Mouse (Mus musculus) embryonic facial prominence, embryonic 14.5 days (tissue): ENCODE data around the gene Shank2. TPM values are rescaled to one million over a fixed set of nuclear protein-coding genes. Genes with fewer than 3 reads are reported as not detected.
A peak's percentile ranks its signal among the peaks of the same experiment; 100 is the strongest.

ENCODE experiments used
- ATAC-seq: fragments of 200-750 bp; cut with Nextera tagmentation; 2 replicates; pipeline ENCODE4 v1.8.0; 2017; ENCODE audit warnings: low read depth, moderate number of reproducible peaks, moderate TSS enrichment
- DNase-seq: peaks from one replicate; pipeline ENCODE4 v3.0.0-alpha.2; 2015; ENCODE audit warnings: low spot score
- H3K27ac ChIP-seq: fragments of 300-500 bp; sonication (generic); replicated peaks from 2 replicates; pipeline ENCODE4 v1.5.1; 2014; ENCODE audit warnings: low read depth, mild to moderate bottlenecking, low read length, moderate library complexity
- H3K27me3 ChIP-seq: fragments of 300-500 bp; sonication (generic); replicated peaks from 2 replicates; pipeline ENCODE4 v1.6.1; 2014; ENCODE audit warnings: low read length; ENCODE audit not compliant: control insufficient read depth, insufficient read depth
- H3K36me3 ChIP-seq: fragments of 300-500 bp; sonication (generic); 2 replicates; pipeline ENCODE4 v1.6.1; 2014; ENCODE audit warnings: low read length, mixed read lengths; ENCODE audit not compliant: control insufficient read depth, insufficient read depth
- H3K4me1 ChIP-seq: fragments of 300-500 bp; sonication (generic); 2 replicates; pipeline ENCODE4 v1.6.1; 2014; ENCODE audit warnings: antibody characterized with exemption, low read length; ENCODE audit not compliant: control insufficient read depth, insufficient read depth
- H3K4me2 ChIP-seq: fragments of 300-500 bp; sonication (generic); 2 replicates; pipeline ENCODE4 v1.6.1; 2014; ENCODE audit warnings: low read depth, mild to moderate bottlenecking, low read length, moderate library complexity, mixed read lengths
- H3K4me3 ChIP-seq: fragments of 300-500 bp; sonication (generic); 2 replicates; pipeline ENCODE4 v1.5.1; 2014; ENCODE audit warnings: low read depth, mild to moderate bottlenecking, low read length
- H3K9ac ChIP-seq: fragments of 300-500 bp; sonication (generic); 2 replicates; pipeline ENCODE4 v1.6.1; 2014; ENCODE audit warnings: low read depth, mild to moderate bottlenecking, low read length, moderate library complexity, mixed read lengths
- H3K9me3 ChIP-seq: fragments of 300-500 bp; sonication (generic); 2 replicates; pipeline ENCODE4 v1.6.1; 2016; ENCODE audit warnings: low read length; ENCODE audit not compliant: control insufficient read depth
- WGBS: fragments of 180-500 bp; shearing (Covaris S2); extraction: QIAGEN DNeasy Blood & Tissue Kit; methylation state at CpG from one replicate; pipeline ENCODE4 v1.1.7; 2014; 5-methylcytosine and 5-hydroxymethylcytosine counted together
- polyA plus RNA-seq: library from polyadenylated mRNA; unstranded; fragments of >200 nt; fragmentation: Nextera tagmentation; extraction: Ambion mirVana; gene quantifications from 2 replicates; pipeline ENCODE4 v1.2.1, GENCODE M21; 2014

The Shank2 gene
- polyA plus RNA-seq, 1 experiment from 2014 or later: 0.72 TPM

DNA sequence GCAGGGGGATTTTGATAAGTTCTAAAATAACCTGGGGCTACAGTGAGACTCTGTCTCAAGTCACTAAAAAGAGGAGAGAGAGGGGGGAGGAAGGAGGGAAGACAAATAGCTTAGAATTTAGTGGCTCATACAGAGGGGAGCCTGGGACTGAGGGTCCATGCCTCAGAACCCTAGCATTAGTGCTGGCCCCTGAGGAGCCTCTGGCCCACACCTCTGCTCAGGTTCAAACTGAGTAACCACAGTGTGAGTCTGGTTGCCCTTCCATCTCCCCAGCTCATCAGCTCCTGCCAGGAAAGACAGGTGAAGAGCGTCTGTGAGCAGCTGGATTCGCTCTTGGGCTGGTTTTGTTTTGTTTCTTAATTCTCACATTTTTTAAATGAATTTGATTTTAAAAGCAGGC, 415.5 kb downstream of the Shank2 start:
- WGBS: 70% methylated on average over 2 of the region's 2 CpGs
- Histone ChIP-seq H3K4me2 (no peak overlapping the region), H3K36me3 (no peaks in the 10 kb centered on the region), H3K27ac (no peak overlapping the region), H3K9ac (no peak overlapping the region), H3K4me3 (no peak overlapping the region), H3K4me1 (peaks cover 19% of the 10 kb centered on the region), H3K27me3 (no peaks in the 10 kb centered on the region), H3K9me3 (no peaks in the 10 kb centered on the region)
- no peak for DNase-seq
- ATAC-seq: no peak

DNA sequence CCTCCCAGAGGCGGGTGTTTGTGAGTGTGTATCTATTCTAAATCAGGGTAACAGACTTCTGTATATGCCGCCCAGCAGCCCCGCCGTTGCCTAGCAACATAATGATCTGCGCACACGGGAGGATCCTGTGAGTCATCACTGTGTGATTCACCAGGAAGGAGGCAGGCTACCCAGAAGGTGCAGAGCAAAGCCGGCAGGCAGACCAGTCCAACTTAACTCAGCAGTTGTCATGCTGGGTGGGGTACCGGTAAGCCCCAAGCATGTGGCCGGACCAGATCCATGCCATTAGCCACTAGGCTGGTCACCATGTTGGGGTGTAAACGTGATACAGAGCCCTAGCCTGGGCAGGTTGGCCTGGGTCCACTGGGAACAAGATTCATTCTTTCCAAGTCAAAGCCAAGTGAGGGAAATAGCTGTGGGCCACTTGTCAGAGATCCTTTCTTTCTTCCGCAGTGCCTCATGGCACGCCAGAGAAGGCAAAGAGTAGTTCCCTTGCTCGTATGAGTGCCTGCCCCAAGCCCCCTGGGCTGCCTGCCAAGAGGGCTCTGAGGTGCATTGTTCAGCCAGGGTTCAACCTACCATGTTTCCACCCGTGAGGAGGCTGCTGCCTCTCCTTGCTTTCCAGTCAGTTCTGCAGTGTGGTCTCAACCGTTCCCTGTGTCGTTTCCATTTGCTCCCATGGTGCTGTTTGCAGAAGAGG, 416.1 kb downstream of the Shank2 start:
- H3K27ac ChIP-seq: no peak overlapping the region; the same call in 1 of the 2 replicates
- DNase-seq: peak; percentile 86
- H3K36me3 ChIP-seq: no peaks in the 10 kb centered on the region
- no peak overlapping the region for H3K4me3 ChIP-seq
- ATAC-seq: peak; percentile 75
- H3K4me1 ChIP-seq: peaks cover 19% of the 10 kb centered on the region
- WGBS: 32% methylated on average over 16 of the region's 16 CpGs
- no peaks in the 10 kb centered on the region for H3K9me3 ChIP-seq
- H3K27me3 ChIP-seq: no peaks in the 10 kb centered on the region
- no peak overlapping the region for H3K9ac ChIP-seq
- no peak overlapping the region for H3K4me2 ChIP-seq

DNA sequence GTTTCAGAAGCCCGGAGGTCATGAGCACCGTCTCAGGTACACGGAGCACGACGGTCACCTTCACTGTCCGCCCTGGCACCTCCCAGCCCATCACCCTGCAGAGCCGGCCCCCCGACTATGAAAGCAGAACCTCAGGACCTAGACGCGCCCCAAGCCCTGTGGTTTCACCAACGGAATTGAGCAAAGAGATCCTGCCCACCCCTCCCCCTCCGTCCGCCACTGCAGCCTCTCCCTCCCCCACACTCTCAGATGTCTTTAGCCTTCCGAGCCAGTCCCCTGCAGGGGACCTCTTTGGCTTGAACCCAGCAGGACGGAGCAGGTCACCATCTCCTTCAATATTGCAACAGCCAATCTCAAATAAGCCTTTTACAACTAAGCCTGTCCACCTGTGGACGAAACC, 418.8 kb downstream of the Shank2 start:
- no peaks in the 10 kb centered on the region for H3K36me3 ChIP-seq
- 24% methylated on average over 16 of the region's 16 CpGs for WGBS
- H3K27me3 ChIP-seq: no peaks in the 10 kb centered on the region
- H3K4me2 ChIP-seq: no peak overlapping the region
- DNase-seq (no peak), ATAC-seq (no peak)
- H3K9ac ChIP-seq: no peak overlapping the region
- H3K4me3 ChIP-seq: no peak overlapping the region
- H3K9me3 ChIP-seq: no peaks in the 10 kb centered on the region
- no peak overlapping the region for H3K27ac ChIP-seq
- peaks cover 19% of the 10 kb centered on the region for H3K4me1 ChIP-seq

DNA sequence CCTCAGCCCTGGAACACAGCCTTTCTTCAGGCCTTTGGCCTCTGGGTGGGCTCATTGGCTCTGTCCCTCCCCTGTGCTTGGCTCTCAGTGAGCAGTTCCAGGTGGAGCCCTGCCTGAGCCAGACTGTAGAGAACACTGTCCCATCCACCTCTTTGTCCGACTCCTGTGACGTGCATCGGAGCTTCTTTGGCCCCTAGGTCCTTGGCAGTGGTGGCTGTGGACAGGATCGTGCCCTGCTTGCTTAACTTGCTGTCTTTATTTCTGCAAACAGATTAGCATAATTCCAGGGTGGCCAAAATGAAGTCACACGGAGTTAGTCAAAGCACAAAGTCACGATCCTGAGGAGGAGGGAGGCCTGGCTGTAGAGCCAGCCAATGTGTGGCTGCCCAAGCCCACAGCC, 419.8 kb downstream of the Shank2 start:
- no peak overlapping the region for H3K9ac ChIP-seq
- no peaks in the 10 kb centered on the region for H3K27me3 ChIP-seq
- H3K9me3 ChIP-seq: no peaks in the 10 kb centered on the region
- no peak overlapping the region for H3K4me2 ChIP-seq
- DNase-seq (no peak), ATAC-seq (no peak)
- no peak overlapping the region for H3K27ac ChIP-seq
- H3K4me1 ChIP-seq: peaks cover 19% of the 10 kb centered on the region
- H3K4me3 ChIP-seq: no peak overlapping the region
- 76% methylated on average over 6 of the region's 6 CpGs for WGBS
- H3K36me3 ChIP-seq: no peaks in the 10 kb centered on the region

DNA sequence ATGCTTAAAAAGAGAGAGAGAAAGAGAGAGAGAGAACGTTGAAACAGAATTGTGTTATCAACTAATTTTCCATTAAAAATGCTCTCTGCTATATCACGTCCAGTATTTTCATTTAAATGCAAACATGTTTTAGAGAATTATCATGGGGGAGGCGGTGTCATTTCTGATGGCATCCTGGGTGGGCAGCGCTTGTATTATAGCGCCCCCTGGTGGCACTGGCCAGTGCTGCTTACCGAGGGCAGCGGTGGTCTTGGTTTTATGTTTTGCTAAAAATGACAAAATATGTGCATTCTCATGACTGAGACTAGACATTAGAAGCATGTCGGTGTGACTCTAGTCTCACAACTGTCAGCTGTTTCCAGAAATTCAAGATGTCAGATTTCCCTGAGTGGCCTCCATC, 424.2 kb downstream of the Shank2 start:
- no peaks in the 10 kb centered on the region for H3K27me3 ChIP-seq
- DNase-seq (peak; percentile 61), ATAC-seq (no peak)
- H3K36me3 ChIP-seq: no peaks in the 10 kb centered on the region
- no peak overlapping the region for H3K9ac ChIP-seq
- no peaks in the 10 kb centered on the region for H3K4me1 ChIP-seq
- H3K9me3 ChIP-seq: no peaks in the 10 kb centered on the region
- H3K4me2 ChIP-seq: no peak overlapping the region
- H3K4me3 ChIP-seq: no peak overlapping the region
- no peak overlapping the region for H3K27ac ChIP-seq
- WGBS: 5% methylated on average over 8 of the region's 8 CpGs

DNA sequence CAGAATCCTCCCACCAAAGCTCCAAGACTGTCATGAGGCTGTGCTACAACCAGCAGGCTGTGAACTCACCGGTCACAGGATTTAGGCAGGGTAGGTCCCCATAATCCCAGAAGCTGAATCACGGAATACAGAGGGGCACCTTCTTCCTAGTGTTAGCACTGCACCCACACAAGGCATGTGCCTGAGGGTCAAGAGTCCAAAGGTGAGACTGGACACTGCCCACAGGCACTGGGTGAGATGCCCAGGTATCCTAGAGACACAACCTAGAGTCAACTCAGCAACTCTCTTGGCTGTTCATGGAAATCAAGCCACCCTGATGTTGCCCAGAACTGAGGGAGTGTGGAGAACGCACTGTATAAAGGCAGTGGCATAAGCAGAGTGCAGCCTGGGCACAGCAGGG, 424.9 kb downstream of the Shank2 start:
- Histone ChIP-seq H3K27me3 (no peaks in the 10 kb centered on the region), H3K27ac (no peak overlapping the region), H3K4me2 (no peak overlapping the region), H3K9ac (no peak overlapping the region), H3K4me1 (no peaks in the 10 kb centered on the region), H3K36me3 (no peaks in the 10 kb centered on the region), H3K9me3 (no peaks in the 10 kb centered on the region), H3K4me3 (no peak overlapping the region)
- no peak for ATAC-seq
- no peak for DNase-seq
- WGBS: 75% methylated on average over 3 of the region's 3 CpGs

DNA sequence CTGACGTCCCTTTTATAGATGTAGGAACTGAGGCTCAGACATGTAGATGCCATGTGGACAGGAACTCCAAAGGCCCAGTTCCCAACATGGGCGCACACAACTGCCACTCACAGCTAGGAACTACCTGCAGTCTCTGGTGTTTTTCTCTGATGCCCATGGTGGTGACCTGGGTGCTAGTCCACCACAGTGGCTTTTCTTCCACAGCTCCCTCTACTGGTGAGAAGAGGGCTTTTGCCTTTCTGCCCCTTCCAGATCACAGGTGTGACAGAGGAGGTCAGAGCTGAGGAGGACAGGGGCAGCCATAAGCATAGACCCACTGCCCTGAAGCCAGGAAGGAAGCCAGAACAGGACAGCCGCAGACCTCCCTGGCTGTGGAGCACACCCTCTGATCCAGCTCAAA, 425.7 kb downstream of the Shank2 start:
- Histone ChIP-seq H3K4me1 (no peaks in the 10 kb centered on the region), H3K4me3 (no peak overlapping the region), H3K9ac (no peak overlapping the region), H3K36me3 (no peaks in the 10 kb centered on the region), H3K27me3 (no peaks in the 10 kb centered on the region), H3K27ac (no peak overlapping the region), H3K9me3 (no peaks in the 10 kb centered on the region), H3K4me2 (no peak overlapping the region)
- ATAC-seq (no peak), DNase-seq (no peak)
- WGBS: 84% methylated on average over 3 of the region's 3 CpGs

DNA sequence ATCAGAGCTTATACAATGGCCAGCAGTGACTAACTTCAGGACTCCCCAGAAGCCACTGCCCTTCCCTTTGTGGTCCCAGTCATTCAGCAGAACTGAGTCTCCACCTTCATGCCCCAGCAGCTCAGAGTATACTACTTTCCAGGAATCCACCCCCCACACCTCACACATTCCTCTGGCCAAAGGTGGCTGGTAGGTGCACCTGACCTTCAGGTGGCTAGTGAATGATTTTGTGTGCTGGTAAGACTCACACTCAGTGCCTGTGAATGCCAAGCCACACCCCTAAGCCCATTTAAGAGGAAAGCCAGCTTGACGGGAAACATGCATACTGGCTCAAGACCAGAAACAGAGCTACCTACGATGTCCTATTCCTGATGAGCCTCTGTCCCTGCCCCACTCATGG, 431.2 kb downstream of the Shank2 start:
- H3K36me3 ChIP-seq: peaks cover 26% of the 10 kb centered on the region
- H3K9me3 ChIP-seq: no peaks in the 10 kb centered on the region
- no peak overlapping the region for H3K27ac ChIP-seq
- no peaks in the 10 kb centered on the region for H3K4me1 ChIP-seq
- no peaks in the 10 kb centered on the region for H3K27me3 ChIP-seq
- ATAC-seq (no peak), DNase-seq (no peak)
- no peak overlapping the region for H3K4me2 ChIP-seq
- H3K4me3 ChIP-seq: no peak overlapping the region
- 60% methylated on average over 2 of the region's 2 CpGs for WGBS
- H3K9ac ChIP-seq: no peak overlapping the region

DNA sequence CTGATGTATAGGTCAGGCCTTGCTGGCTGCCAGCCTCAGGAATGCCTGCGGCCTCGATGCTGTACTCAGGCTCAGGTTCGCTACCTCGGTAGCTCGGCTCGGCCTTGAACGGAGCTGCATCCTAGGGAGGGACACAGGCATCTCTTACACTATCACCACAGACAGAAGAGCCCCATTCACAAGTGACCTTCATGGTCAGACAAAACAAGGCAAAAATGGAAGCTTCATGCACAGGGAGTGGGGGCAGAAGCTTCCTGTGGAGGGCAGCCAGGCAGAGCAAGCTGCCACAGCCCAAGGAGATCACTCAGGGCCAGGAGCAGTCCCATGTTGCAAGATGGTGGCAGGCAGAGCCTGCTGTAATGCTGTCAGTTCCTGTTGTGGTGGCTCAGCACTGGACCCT, 437.1 kb downstream of the Shank2 start:
- no peaks in the 10 kb centered on the region for H3K9me3 ChIP-seq
- ATAC-seq: no peak
- H3K4me2 ChIP-seq: no peak overlapping the region
- no peak for DNase-seq
- H3K4me3 ChIP-seq: no peak overlapping the region
- WGBS: 100% methylated on average over 7 of the region's 7 CpGs
- no peaks in the 10 kb centered on the region for H3K4me1 ChIP-seq
- H3K27me3 ChIP-seq: no peaks in the 10 kb centered on the region
- no peak overlapping the region for H3K9ac ChIP-seq
- peaks cover 81% of the 10 kb centered on the region for H3K36me3 ChIP-seq
- no peak overlapping the region for H3K27ac ChIP-seq
